Mouse (Mus musculus): ENCODE measurements around the gene Gm21987. TPM values are rescaled to one million over a fixed set of nuclear protein-coding genes. Genes with fewer than 3 reads are reported as not detected.

Gene Gm21987
- total RNA-seq, 2 experiments from 2014 or later, result not detected

DNA sequence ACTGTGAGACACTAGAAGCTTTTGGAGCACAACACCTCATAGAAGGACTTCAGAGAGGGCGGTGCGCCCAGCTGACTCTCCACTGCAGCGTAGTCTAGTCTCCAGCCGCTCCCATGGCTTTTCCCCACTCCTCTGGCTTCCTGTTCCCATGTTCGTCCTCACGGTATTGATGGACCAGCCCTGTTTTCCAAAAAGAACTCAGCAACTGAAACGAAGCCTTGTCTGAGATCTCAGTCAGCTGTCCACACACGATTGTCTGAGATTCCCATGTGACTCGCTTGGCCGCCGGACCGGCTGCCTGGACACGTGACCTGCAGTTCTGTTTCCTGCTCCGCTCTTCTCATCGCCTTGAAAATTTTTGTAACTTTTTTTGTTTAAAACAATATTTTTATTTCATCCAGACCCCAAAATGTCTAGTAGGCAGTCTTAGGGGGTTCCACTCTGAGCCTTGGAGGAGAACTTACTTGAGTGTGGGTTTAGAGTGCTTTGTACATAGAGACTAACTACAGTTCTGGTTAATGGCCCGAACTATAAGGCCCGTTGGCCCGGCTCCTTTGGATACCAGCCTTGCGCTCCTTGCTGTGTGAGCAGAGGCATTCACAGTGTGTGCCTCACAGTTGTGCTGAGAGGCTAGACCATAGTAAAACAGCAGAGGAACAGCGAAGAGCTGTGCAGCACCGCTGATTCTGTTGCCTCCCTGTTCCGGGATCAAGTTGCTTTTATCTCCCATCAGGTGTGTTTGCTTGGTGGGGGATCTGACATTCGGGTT, 45.5 kb downstream of the Gm21987 start:
- DNase-seq (ENCODE audit: low spot score in 2 of 2), result no peak

DNA sequence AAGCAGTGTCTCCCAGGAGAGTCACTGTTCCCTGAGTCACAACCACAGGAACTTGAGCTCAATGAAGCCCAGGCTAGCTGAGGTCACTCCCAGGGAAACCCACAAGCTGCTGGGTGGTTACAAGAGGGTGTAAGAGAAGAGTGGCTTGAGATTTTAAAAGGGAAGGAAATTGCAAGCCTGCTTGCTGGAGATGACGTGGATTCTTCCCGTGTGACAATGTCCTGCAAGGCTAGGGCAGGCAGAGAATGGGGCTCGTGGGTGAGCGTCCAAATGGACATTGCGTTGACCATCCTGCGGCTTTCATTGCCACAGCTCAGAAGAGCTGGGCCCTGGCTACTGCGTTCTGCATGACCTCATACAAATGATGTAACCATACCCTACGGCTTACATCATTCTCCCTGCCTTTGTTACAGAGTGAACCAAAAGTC, 47.4 kb downstream of the Gm21987 start:
- no peak for DNase-seq (ENCODE audit: low spot score in 2 of 2)

DNA sequence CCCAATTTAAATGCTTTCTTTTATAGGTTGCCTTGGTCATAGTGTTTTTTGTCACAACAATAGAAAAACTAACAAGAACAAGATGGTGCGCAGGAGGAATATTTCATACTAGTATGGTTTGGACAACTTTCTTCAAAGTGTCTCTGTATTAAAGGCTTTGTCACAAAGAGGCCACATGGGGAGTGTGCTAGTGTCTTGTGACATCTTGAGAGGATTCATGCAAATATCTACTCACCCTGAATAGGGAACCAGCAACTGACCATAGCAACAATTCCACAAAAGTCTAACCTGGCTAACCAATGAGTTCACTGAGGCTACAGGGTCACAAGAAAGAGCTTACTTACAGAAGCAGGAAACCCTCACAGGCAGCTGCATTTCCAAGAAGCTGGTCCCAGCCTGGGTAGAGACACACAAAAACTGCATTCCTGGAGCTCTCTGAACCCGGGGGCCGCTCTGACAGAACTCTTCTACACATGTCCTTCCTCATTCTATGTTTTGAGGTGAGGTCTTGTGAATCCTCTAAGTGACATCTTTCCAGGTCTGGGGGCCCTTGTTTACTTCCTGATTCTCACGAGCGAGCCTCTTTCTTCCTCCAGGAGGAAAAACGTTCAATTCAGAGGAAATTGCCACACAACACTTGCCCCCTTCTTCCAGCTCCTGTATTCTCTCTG, 48.4 kb downstream of the Gm21987 start:
- no peak for DNase-seq (ENCODE audit: low spot score in 2 of 2)

DNA sequence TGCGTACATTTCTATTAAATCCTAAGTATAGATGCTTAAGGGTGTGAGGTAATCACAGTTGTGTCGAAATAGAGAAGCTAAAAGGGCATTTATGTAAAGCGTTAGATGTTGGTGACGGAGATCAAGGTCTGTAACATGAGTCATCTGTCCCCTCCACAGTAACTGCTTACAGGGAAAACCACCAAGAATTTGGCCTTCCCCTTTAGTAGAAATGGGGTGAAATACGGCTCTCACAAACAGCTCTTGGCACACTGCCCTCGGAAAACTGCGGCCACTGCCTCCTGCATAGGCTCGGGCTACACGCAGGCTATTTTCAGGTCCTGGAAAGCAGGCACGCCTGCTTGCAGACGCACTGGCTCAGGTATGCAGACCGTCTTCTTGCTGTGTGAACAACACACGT, 49.3 kb downstream of the Gm21987 start:
- peak; percentile 77 to 89 for DNase-seq (ENCODE audit: low spot score in 2 of 2)

DNA sequence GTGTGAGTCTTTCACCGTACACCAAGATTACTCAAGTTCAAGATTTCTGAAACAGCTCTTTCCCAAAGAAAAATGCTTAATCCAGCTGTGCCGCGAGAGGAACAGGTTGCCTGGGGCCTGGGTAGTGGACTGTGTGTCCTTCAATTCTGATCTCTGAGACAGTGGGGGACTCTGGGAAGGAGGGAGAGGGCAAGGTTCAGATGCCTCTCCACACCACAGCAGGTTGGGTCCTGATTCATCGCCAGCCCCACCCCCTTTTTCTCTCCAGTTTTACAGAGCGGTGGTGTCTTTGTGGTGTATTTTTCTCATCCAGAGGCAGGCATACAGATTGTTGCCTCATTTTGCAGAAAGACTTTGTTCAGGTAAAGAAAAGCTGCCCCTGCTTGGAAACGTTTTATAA, 51.4 kb downstream of the Gm21987 start:
- no peak for DNase-seq (ENCODE audit: low spot score in 2 of 2)

DNA sequence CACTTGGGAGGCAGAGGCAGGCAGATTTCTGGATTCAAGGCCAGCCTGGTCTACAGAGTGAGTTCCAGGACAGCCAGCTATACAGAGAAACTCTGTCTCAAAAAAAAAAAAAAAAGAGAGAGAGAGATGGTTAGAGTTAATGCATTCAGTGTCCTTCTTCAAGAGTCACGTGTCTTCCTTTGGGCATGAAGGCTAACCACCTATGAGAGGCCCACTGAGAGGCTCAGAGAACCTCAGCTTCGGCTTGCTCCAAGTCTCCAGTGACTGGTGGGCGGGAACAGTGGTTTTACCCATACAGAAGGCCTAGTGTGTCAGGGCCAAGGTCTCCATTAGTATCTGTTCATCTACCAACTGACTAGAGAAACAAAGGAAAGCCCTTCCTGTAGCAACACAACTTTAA, 52.2 kb downstream of the Gm21987 start:
- no peak for DNase-seq (ENCODE audit: low spot score in 2 of 2)

DNA sequence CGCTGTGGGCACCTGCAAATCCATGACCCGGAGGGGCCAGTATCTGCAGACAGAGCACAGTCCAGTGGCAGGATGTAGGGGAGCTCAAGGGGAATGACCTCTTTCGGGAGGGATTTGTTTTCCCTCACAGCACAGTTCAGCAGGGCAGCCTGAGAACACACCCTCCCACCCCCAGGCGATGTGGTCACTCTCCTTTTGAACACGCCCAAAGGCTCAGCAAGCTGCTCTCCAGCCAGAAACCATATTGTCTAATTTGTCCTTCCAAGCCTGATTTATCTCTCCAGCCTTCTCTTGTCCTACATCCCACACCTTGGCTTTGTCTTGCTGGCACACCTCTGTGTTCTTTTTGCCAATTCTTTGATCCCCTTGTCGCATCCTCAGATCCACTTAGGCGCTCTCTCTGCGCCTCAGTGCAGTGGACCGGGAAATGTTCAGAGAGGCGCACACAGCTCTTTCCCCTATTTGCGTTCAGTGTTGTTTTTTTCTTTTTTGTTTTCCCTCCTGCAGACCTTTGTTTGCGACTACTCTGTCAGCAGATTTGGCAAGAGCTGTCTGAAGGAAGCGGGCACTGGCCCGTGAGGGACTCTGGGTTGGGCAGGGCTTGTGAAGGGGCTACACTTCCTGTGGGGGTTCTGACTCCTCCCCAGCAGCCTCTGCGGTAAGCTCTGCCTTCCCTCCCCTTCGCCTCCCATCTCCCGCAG, 52.8 kb downstream of the Gm21987 start:
- peak in 1 of 2 experiments; percentile 48 for DNase-seq (ENCODE audit: low spot score in 2 of 2)

DNA sequence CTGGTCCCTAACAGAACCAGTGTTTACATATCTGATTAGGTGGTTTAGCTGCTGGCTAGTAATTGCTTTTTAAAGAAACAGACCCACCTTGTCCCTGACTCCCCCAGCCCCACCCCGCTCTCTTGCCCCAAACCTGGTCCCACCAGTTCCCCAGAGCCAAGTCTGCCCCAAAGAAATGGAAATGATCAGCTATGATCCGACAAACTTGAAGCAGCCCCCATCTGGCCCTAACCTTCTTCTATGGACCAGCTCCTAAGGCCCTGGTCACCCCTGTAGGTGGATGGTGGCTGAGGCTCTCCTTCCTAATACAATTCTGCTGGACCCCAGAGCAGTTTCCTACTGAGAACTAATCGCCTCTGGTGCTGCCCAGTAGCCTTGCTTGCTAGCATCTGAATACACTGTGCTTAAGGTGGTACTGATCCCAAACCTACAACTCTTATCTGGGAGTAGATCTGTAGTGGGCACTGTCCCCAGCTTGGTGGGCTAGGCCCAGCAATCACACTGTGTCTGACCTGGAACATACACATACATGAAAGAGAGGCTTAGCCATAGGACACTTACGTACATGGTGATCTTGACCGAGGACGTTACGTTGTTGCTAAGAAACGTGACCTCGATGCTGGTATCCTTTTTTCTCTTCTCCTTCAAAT, 53.6 kb downstream of the Gm21987 start:
- DNase-seq (ENCODE audit: low spot score in 2 of 2), result peak in 1 of 2 experiments; percentile 29

DNA sequence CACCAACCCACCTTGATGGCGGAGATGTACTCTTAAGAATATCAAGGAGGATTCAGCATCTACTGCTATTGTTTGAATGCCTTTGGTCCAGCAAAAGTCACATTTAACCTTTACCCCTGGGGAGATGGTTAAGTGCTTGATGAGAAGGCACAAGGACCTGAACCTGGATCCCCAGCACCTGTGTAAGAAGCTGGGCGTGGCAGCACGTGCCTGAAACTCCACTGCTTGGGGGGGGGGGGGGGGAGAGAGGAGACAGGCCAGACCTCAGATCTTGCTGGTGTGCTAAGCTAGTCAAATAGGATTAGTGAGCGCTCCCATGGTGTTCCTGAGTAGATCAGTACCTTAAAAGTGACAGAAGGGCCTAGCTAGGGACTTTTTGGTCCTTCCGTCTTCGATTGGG, 54.6 kb downstream of the Gm21987 start:
- no peak for DNase-seq (ENCODE audit: low spot score in 2 of 2)

DNA sequence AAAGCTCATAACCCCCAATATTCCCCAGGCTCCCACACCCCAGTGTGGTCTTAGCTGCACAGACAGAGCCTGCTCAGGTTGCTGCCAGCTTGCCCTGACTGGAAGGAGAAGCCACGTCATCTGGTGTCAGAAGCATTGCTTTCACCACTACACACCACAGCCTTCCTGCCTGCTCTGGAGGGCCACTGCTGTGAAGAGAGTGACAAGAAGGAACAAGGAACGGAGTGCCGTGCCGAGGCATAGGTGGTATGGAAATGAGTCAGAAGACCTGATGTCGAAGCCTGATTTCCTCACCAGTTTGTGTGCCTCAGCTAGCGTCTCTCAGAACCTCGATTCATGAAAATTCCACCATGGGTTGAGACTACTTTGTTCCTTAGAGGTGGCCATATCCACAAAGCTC, 56.8 kb downstream of the Gm21987 start:
- no peak for DNase-seq (ENCODE audit: low spot score in 2 of 2)

DNA sequence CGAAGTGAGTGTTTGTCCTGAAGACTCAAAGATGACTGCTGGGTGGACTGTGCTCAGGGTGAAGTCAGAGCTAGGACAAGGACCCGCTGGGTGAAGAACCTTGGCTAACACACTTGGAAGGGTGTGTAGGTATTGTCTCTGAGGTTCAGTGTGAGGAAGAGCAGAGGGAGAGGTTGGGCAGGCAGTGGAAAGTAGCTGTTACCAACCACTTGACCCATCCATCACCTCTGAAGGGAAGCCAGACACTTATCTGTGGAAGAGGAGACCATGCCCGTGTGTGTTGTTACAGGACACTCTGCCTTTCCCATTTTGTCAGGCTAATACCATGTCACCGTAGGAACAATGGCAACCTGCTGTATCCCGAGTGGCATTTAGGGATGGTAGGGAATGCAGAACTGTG, 59.5 kb downstream of the Gm21987 start:
- no peak for DNase-seq (ENCODE audit: low spot score in 2 of 2)

DNA sequence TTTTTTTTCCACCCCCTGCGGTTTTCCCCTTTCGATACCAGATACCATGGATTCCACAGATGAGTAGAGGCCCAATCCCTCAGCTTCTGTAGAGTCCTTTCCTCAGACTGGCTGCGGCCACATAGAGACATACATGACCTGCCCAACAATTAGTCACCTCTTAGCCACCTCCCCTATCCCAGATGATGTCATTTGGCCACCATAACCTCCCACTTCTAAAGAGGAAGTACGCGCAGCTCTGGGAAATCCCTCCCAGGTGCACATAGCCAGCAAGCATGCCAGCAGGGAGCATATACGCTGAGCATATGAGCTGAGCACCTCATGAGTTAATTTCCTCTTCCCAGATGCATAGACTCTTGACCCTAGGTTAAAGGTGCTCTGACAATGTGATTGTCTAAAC, 59.9 kb downstream of the Gm21987 start:
- DNase-seq (ENCODE audit: low spot score in 2 of 2), result no peak

DNA sequence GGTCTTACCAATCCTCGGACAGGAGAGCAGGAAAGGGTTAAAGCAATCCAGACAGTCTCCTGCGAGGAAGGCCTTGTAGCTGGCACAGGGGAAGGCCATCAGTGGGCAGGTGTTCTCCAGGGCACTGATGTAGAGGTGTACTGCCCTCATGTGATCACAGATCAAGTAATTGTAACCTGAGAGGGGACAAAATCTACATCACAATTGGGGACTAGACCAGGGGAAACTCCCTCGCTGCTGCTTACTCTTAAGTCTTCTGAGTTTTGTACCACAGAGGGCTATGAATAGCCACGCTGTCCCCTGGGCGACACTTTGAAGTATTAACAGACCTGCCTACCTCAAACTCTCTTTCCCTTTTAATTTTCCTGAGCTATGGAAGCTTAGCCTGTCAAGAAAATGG, 60.7 kb downstream of the Gm21987 start:
- DNase-seq (ENCODE audit: low spot score in 2 of 2), result no peak

DNA sequence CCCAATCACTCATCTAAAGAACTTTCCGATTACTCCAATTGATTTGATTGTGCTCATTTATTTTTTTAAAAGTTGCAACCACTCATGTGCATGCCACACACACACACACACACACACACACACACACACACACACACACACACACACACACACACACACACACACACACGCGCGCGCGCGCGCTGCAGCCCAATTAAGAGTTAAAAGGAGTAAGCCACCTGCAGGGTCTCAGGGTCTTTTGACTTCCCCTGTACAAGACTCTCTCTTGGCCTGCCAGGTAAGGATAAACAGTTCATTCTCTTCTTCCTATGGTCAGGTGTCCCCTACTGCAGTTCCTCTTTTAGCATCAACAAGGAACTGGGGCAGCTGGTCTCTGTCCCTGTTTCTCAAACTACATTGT, 61.6 kb downstream of the Gm21987 start:
- DNase-seq (ENCODE audit: low spot score in 2 of 2), result no peak

Other genes with a start within 250 kb of the Gm21987 start
- gene Nr1i2, start 52.2 kb upstream of the Gm21987 start, total RNA-seq (2021), result not detected
- under 1 TPM; 0.22 to 0.30 TPM for gene Maats1, start 4.9 kb upstream of the Gm21987 start, total RNA-seq (2021)
- 100 to 1,000 TPM; 342 to 359 TPM for gene Cox17, start within 50 bp of the Gm21987 start, total RNA-seq (2021)
- gene Popdc2, start 15.2 kb downstream of the Gm21987 start, total RNA-seq (2021), result 1 to 10 TPM in 1 of 2 experiments, under 1 TPM in 1; 0.80 to 4.6 TPM
- 10 to 100 TPM; 13.9 to 51.8 TPM for gene Pla1a, start 86.1 kb downstream of the Gm21987 start, total RNA-seq (2021)
- gene Adprh, start 105.7 kb downstream of the Gm21987 start, total RNA-seq (2021), result 10 to 100 TPM; 32.8 to 39.6 TPM
- under 1 TPM; 0.53 to 0.70 TPM for gene Cd80, start 108.5 kb downstream of the Gm21987 start, total RNA-seq (2021)
- 10 to 100 TPM; 43.9 to 51.5 TPM for gene Timmdc1, start 175.6 kb downstream of the Gm21987 start, total RNA-seq (2021)
- 10 to 100 TPM; 27.8 to 29.3 TPM for gene Poglut1, start 203.2 kb downstream of the Gm21987 start, total RNA-seq (2021)
- 10 to 100 TPM; 71.5 to 78.4 TPM for gene Tmem39a, start 211.7 kb downstream of the Gm21987 start, total RNA-seq (2021)